7 mouse cellular contexts compared by ENCODE assay signal in genomic region chr13:57908266-57908582, GRCm38 (mm10). TPM values are rescaled to one million over a fixed set of nuclear protein-coding genes. Genes with fewer than 3 reads are reported as not detected.
DNase-seq lines count a peak whose midpoint lies in the region; ATAC-seq lines count a peak whose summit lies in the region.

Gene Spock1 (minus strand): TSS chr13:57908332.

- ATAC-seq in embryonic facial prominence, embryonic 12.5 days (ENCODE audit: insufficient number of reproducible peaks, insufficient read depth, low FRiP score, low TSS enrichment), result 0 out of 2 replicates have a peak, but pooled peaks have one; percentile 44
- ATAC-seq in midbrain, embryonic 13.5 days, result peak; percentile 88

- H3K4me3 ChIP-seq in embryonic facial prominence, embryonic 12.5 days, result peak within 1 kb of the TSS; percentile 42
- peak within 1 kb of the TSS; percentile 53 for H3K4me3 ChIP-seq in limb, embryonic 10.5 days
- H3K4me3 ChIP-seq in midbrain, embryonic 13.5 days (replicated peaks), result peak within 1 kb of the TSS; percentile 53

- no peak within 1 kb of the TSS for H3K27ac ChIP-seq in embryonic facial prominence, embryonic 12.5 days
- H3K27ac ChIP-seq in limb, embryonic 10.5 days, result peak within 1 kb of the TSS; percentile 50; the same call in 1 of the 2 replicates
- H3K27ac ChIP-seq in midbrain, embryonic 13.5 days, result no peak within 1 kb of the TSS; the same call in 1 of the 2 replicates

- H3K36me3 ChIP-seq in embryonic facial prominence, embryonic 12.5 days, result no peaks in the 10 kb centered on the region
- H3K36me3 ChIP-seq in limb, embryonic 10.5 days, result no peaks in the 10 kb centered on the region
- H3K36me3 ChIP-seq in midbrain, embryonic 13.5 days, result no peaks in the 10 kb centered on the region

- under 1% methylated on average over 32 of the region's 32 CpGs for WGBS in embryonic facial prominence, embryonic 12.5 days
- WGBS in limb, embryonic 10.5 days, result under 1% methylated on average over 32 of the region's 32 CpGs
- WGBS in midbrain, embryonic 13.5 days, result under 1% methylated on average over 32 of the region's 32 CpGs

- peaks cover 33% of the 10 kb centered on the region for H3K27me3 ChIP-seq in embryonic facial prominence, embryonic 12.5 days
- peaks cover 52% of the 10 kb centered on the region for H3K27me3 ChIP-seq in limb, embryonic 10.5 days (ENCODE audit: low read depth, poor library complexity, severe bottlenecking)
- H3K27me3 ChIP-seq in midbrain, embryonic 13.5 days, result peaks cover 30% of the 10 kb centered on the region

- H3K9ac ChIP-seq in embryonic facial prominence, embryonic 12.5 days, result peak within 1 kb of the TSS; percentile 35
- peak within 1 kb of the TSS; percentile 68 for H3K9ac ChIP-seq in midbrain, embryonic 13.5 days (replicated peaks)

- 0 out of 2 replicates have a peak, but pooled peaks cover 2% of the 10 kb centered on the region for H3K4me1 ChIP-seq in embryonic facial prominence, embryonic 12.5 days
- H3K4me1 ChIP-seq in limb, embryonic 10.5 days, result peaks cover 12% of the 10 kb centered on the region
- H3K4me1 ChIP-seq in midbrain, embryonic 13.5 days (replicated peaks), result peaks cover 14% of the 10 kb centered on the region

- peak; percentile 59 for DNase-seq in brain, embryonic 18.5 days (ENCODE audit: low read depth, low spot score)
- peak; percentile 53 for DNase-seq in heart, adult 8-10 months (ENCODE audit: low spot score)
- peak; percentile 27 to 75 for DNase-seq in kidney, adult 8-10 months
- peak; percentile 98 for DNase-seq in limb, embryonic 10.5 days (ENCODE audit: low spot score)
- DNase-seq in spleen, postnatal 4 days (ENCODE audit: low spot score in 2 of 2), result peak; percentile 52 to 88

- peak within 1 kb of the TSS; percentile 62 for H3K4me2 ChIP-seq in embryonic facial prominence, embryonic 12.5 days (replicated peaks)
- peak within 1 kb of the TSS; percentile 66 for H3K4me2 ChIP-seq in midbrain, embryonic 13.5 days (replicated peaks)

- no peaks in the 10 kb centered on the region for H3K9me3 ChIP-seq in embryonic facial prominence, embryonic 12.5 days
- no peaks in the 10 kb centered on the region for H3K9me3 ChIP-seq in limb, embryonic 10.5 days (replicated peaks)
- H3K9me3 ChIP-seq in midbrain, embryonic 13.5 days, result no peaks in the 10 kb centered on the region

RNA-seq across cellular contexts. Expression of gene Spock1, which starts in this region (rescaled TPM):
- polyA plus RNA-seq in embryonic facial prominence, embryonic 12.5 days (2016; fragmentation: Nextera tagmentation; extraction: Ambion mirVana), result 10.2 and 11.0 TPM in 2 replicates
- under 1 TPM in 3 of 4 experiments, not detected in 1; 0.25 to 0.53 (median 0.27) TPM for total RNA-seq in heart, adult 8-10 months (2022)
- polyA plus RNA-seq in limb, embryonic 10.5 days (2016; fragmentation: Nextera tagmentation; extraction: Ambion mirVana), result 0.67 and 0.93 TPM in 2 replicates
- polyA plus RNA-seq in midbrain, embryonic 13.5 days (2015; fragmentation: Nextera tagmentation; extraction: Ambion mirVana), result 45.1 and 50.4 TPM in 2 replicates

Comparison
In these comparisons a context has a peak if more than half of its experiments do, and no peak if none do; other contexts are left out.
1. Peak in DNase-seq in heart, adult 8-10 months; RNA of the gene not detected or under 1 TPM.
2. Peak in DNase-seq, H3K4me3 ChIP-seq and H3K27ac ChIP-seq in limb, embryonic 10.5 days; RNA of the gene not detected or under 1 TPM.